In the genomic region with DNA sequence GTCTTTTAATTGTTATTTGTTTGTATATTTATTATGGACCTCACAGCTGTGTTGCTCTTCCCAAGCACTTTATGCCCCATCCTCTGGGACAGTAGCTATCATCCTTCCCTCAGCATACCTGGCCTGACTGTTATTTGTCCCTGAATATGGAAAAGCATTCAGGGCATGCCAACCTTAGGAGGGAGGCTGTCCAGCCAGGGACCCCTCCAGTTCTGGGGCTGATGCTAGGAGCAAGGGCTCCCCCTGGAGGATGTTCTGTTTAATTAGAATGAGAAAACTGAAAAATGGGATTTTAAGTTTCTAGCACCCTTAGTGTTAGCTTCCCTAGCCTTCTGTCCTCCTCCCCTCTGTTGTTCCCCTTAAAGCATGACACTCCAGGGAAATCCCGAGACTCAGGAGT, we compare ENCODE assay signal across 8 mouse cellular contexts. TPM values are rescaled to one million over a fixed set of nuclear protein-coding genes. Genes with fewer than 3 reads are reported as not detected.
A peak's percentile ranks its signal among the peaks of the same experiment; 100 is the strongest.
DNase-seq lines count a peak whose midpoint lies in the region; ATAC-seq and TF ChIP-seq lines count a peak whose summit lies in the region.
"Had no signal": no experiment of that assay in that cellular context is flagged by ENCODE, and none has a peak within 500 bp of the region (broad histone marks: within the 10 kb centered on the region; RNA-seq: fewer than 3 reads in every experiment).

No protein-coding gene starts in this region.

- WGBS in intestine, embryonic 14.5 days: 5% methylated on average over 1 of the region's 1 CpGs
- 8% methylated on average over 1 of the region's 1 CpGs for WGBS in intestine, embryonic 16.5 days
- 4% methylated on average over 1 of the region's 1 CpGs for WGBS in lung, embryonic 16.5 days
- 0% methylated on average over 1 of the region's 1 CpGs for WGBS in stomach, postnatal 0 days

- H3K27me3 ChIP-seq in intestine, embryonic 14.5 days (replicated peaks; ENCODE audit: control insufficient read depth, insufficient read depth, low read length): no peaks in the 10 kb centered on the region
- no peaks in the 10 kb centered on the region for H3K27me3 ChIP-seq in intestine, embryonic 16.5 days (replicated peaks; ENCODE audit: control insufficient read depth, insufficient read depth, low read length)
- H3K27me3 ChIP-seq in G1E (ENCODE audit: insufficient read depth, low read length): peaks cover 6% of the 10 kb centered on the region
- no peaks in the 10 kb centered on the region for H3K27me3 ChIP-seq in lung, embryonic 16.5 days (ENCODE audit: control insufficient read depth, insufficient read depth, low read depth, low read length)
- H3K27me3 ChIP-seq in stomach, postnatal 0 days (ENCODE audit: control insufficient read depth, insufficient read depth, low read length): no peaks in the 10 kb centered on the region
- H3K27me3 ChIP-seq: liver, embryonic 13.5 days had no signal

- TF ChIP-seq EP300 in stomach, postnatal 0 days (optimal IDR thresholded peaks at IDR 0.05): no peak

- 0 out of 2 replicates have a peak, but pooled peaks cover 2% of the 10 kb centered on the region for H3K9me3 ChIP-seq in intestine, embryonic 14.5 days (ENCODE audit: control insufficient read depth, low read length)
- H3K9me3 ChIP-seq in intestine, embryonic 16.5 days (ENCODE audit: control insufficient read depth, low read length): no peaks in the 10 kb centered on the region
- 0 out of 2 replicates have a peak, but pooled peaks cover 2% of the 10 kb centered on the region for H3K9me3 ChIP-seq in G1E (replicated peaks)
- no peaks in the 10 kb centered on the region for H3K9me3 ChIP-seq in lung, embryonic 16.5 days (ENCODE audit: control insufficient read depth, low read length)
- H3K9me3 ChIP-seq in stomach, postnatal 0 days (ENCODE audit: control insufficient read depth, low read length): no peaks in the 10 kb centered on the region
- H3K9me3 ChIP-seq: liver, embryonic 13.5 days had no signal

- no peak overlapping the region for H3K27ac ChIP-seq in intestine, embryonic 14.5 days (ENCODE audit: low read depth)
- H3K27ac ChIP-seq in intestine, embryonic 16.5 days (ENCODE audit: low read length): no peak overlapping the region
- H3K27ac ChIP-seq in lung, embryonic 16.5 days (ENCODE audit: low read length): no peak overlapping the region
- H3K27ac ChIP-seq in stomach, postnatal 0 days (replicated peaks): no peak overlapping the region
- H3K27ac ChIP-seq: liver, embryonic 13.5 days had no signal

- no peaks in the 10 kb centered on the region for H3K4me1 ChIP-seq in intestine, embryonic 14.5 days (replicated peaks; ENCODE audit: control insufficient read depth, insufficient read depth, low read length)
- no peaks in the 10 kb centered on the region for H3K4me1 ChIP-seq in intestine, embryonic 16.5 days (ENCODE audit: control insufficient read depth, insufficient read depth, low read length)
- no peaks in the 10 kb centered on the region for H3K4me1 ChIP-seq in G1E (ENCODE audit: insufficient read depth, low read depth, low read length)
- H3K4me1 ChIP-seq in lung, embryonic 16.5 days (replicated peaks; ENCODE audit: control insufficient read depth, insufficient read depth, low read length): peaks cover 4% of the 10 kb centered on the region
- H3K4me1 ChIP-seq in stomach, postnatal 0 days (replicated peaks; ENCODE audit: control insufficient read depth, insufficient read depth): no peaks in the 10 kb centered on the region
- H3K4me1 ChIP-seq: liver, embryonic 13.5 days had no signal

- H3K9ac ChIP-seq in intestine, embryonic 14.5 days (ENCODE audit: low read length): no peak overlapping the region
- no peak overlapping the region for H3K9ac ChIP-seq in intestine, embryonic 16.5 days (ENCODE audit: low read depth, low read length)
- no peak overlapping the region for H3K9ac ChIP-seq in lung, embryonic 16.5 days (ENCODE audit: low read length)
- H3K9ac ChIP-seq in stomach, postnatal 0 days (ENCODE audit: low read length): no peak overlapping the region
- H3K9ac ChIP-seq: liver, embryonic 13.5 days had no signal

- peak; percentile 19; the same call in 1 of the 2 replicates for TF ChIP-seq CTCF in G1E (IDR thresholded peaks at IDR 0.05; ENCODE audit: low read depth, low read length)
- TF ChIP-seq CTCF in stomach, postnatal 0 days (IDR thresholded peaks at IDR 0.05; ENCODE audit: low read depth): peak; percentile 78

- DNase-seq in intestine, embryonic 14.5 days (ENCODE audit: low spot score): peak; percentile 65
- no peak for DNase-seq in G1E (ENCODE audit: low spot score)
- peak; percentile 17 for DNase-seq in c-Kit-positive CD71-negative TER-119-negative erythroid progenitor cells, embryonic 14.5 days (ENCODE audit: low read depth)
- DNase-seq in hindlimb bud, embryonic 11.5 days (ENCODE audit: extremely low spot score, low read depth, low spot score): peak; percentile 33
- DNase-seq in stomach, postnatal 0 days (ENCODE audit: low spot score): peak; percentile 30
- DNase-seq: liver, embryonic 13.5 days had no signal

- H3K4me3 ChIP-seq in intestine, embryonic 14.5 days (ENCODE audit: low read depth, low read length): no peak overlapping the region
- no peak overlapping the region for H3K4me3 ChIP-seq in intestine, embryonic 16.5 days (ENCODE audit: low read length)
- H3K4me3 ChIP-seq in G1E (ENCODE audit: low read depth, low read length): no peak overlapping the region
- no peak overlapping the region for H3K4me3 ChIP-seq in lung, embryonic 16.5 days (ENCODE audit: low read length)
- H3K4me3 ChIP-seq in stomach, postnatal 0 days (ENCODE audit: low read depth, low read length): no peak overlapping the region
- H3K4me3 ChIP-seq: liver, embryonic 13.5 days had no signal

- ATAC-seq in intestine, embryonic 14.5 days (replicated peaks; ENCODE audit: low FRiP score, low TSS enrichment, low read depth): no peak
- ATAC-seq in intestine, embryonic 16.5 days: no peak
- no peak for ATAC-seq in G1E (ENCODE audit: extremely low read depth, insufficient number of reproducible peaks, low FRiP score, poor library complexity, severe bottlenecking)
- peak; percentile 17; the same call in 1 of the 2 replicates for ATAC-seq in lung, embryonic 16.5 days (ENCODE audit: low read depth)
- no peak for ATAC-seq in stomach, postnatal 0 days (ENCODE audit: low FRiP score, low TSS enrichment)

- no peak overlapping the region for H3K4me2 ChIP-seq in intestine, embryonic 14.5 days (ENCODE audit: low read length)
- no peak overlapping the region for H3K4me2 ChIP-seq in intestine, embryonic 16.5 days (ENCODE audit: low read depth, low read length)
- H3K4me2 ChIP-seq in lung, embryonic 16.5 days (ENCODE audit: low read depth, low read length): no peak overlapping the region
- no peak overlapping the region for H3K4me2 ChIP-seq in stomach, postnatal 0 days (replicated peaks; ENCODE audit: low read depth)
- H3K4me2 ChIP-seq: liver, embryonic 13.5 days had no signal

- no peaks in the 10 kb centered on the region for H3K36me3 ChIP-seq in intestine, embryonic 14.5 days (ENCODE audit: control insufficient read depth, insufficient read depth, low read length)
- H3K36me3 ChIP-seq in intestine, embryonic 16.5 days (ENCODE audit: control insufficient read depth, insufficient read depth, low read length): no peaks in the 10 kb centered on the region
- no peaks in the 10 kb centered on the region for H3K36me3 ChIP-seq in G1E (replicated peaks)
- H3K36me3 ChIP-seq in lung, embryonic 16.5 days (ENCODE audit: control insufficient read depth, insufficient read depth, low read length): no peaks in the 10 kb centered on the region
- no peaks in the 10 kb centered on the region for H3K36me3 ChIP-seq in stomach, postnatal 0 days (ENCODE audit: control insufficient read depth, insufficient read depth, low read length)
- H3K36me3 ChIP-seq: liver, embryonic 13.5 days had no signal

RNA-seq across cellular contexts. Expression of gene Pkd1l1, which starts 17.4 kb away (rescaled TPM):
- polyA plus RNA-seq in intestine, embryonic 14.5 days (2014; fragmentation: Nextera tagmentation; extraction: Ambion mirVana): 0.05 and 0.15 TPM in 2 replicates
- polyA plus RNA-seq in intestine, embryonic 16.5 days (2015; fragmentation: Nextera tagmentation; extraction: Ambion mirVana): 0.05 and 0.07 TPM in 2 replicates
- 0.10 TPM in 1 of 2 replicates, not detected in the other for total RNA-seq in G1E (2014; fragmentation: Nextera tagmentation)
- 0.16 and 0.41 TPM in 2 replicates for total RNA-seq in G1E (2017)
- not detected in 2 replicates for polyA plus RNA-seq in G1E (2012)
- polyA plus RNA-seq in lung, embryonic 16.5 days (2015; fragmentation: Nextera tagmentation; extraction: Ambion mirVana): 0.06 and 0.18 TPM in 2 replicates
- 0.08 and 0.19 TPM in 2 replicates for polyA plus RNA-seq in stomach, postnatal 0 days (2015; fragmentation: Nextera tagmentation; extraction: Ambion mirVana)

RNA-seq across cellular contexts. Expression of gene Hus1, which starts 55.3 kb away (rescaled TPM):
- 16.9 and 17.9 TPM in 2 replicates for polyA plus RNA-seq in intestine, embryonic 14.5 days (2014; fragmentation: Nextera tagmentation; extraction: Ambion mirVana)
- 10.9 and 11.2 TPM in 2 replicates for polyA plus RNA-seq in intestine, embryonic 16.5 days (2015; fragmentation: Nextera tagmentation; extraction: Ambion mirVana)
- total RNA-seq in G1E (2014; fragmentation: Nextera tagmentation) (39.1 and 59.9 TPM in 2 replicates), G1E (2017) (26.4 and 27.5 TPM in 2 replicates)
- 6.9 and 10.2 TPM in 2 replicates for polyA plus RNA-seq in G1E (2012)
- polyA plus RNA-seq in lung, embryonic 16.5 days (2015; fragmentation: Nextera tagmentation; extraction: Ambion mirVana): 15.6 and 17.3 TPM in 2 replicates
- 5.1 and 5.8 TPM in 2 replicates for polyA plus RNA-seq in stomach, postnatal 0 days (2015; fragmentation: Nextera tagmentation; extraction: Ambion mirVana)
